Mouse (Mus musculus): Measurements from ENCODE around the gene Grik4. TPM values are rescaled to one million over a fixed set of nuclear protein-coding genes. Genes with fewer than 3 reads are reported as not detected.

Gene Grik4
- polyA plus RNA-seq, 1 experiment: 0.16 TPM

DNA sequence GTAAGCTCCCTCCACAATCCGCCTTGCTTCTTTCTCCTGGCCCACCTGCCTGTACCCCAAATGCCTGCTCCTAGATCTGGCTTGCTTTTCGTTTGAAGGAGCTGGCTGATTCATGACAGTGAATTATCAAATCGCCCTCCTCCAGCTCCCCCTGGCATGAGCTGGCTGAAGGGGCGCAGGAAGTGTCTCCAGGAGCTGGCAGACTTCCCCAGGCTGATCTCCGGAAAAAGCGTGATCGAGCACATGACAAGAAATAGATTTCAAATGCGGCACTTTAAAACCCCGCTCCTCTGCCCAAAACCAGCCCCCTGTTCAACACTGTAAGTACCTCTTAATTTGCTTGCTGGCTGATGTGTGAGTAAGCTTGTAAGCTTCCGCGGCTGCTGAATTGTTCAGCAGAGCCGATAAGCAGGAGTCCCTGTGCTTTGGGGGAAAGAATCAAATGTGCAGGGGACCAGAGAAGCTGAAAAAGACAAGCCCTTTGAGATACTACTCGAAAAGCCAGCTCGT is 331.8 kb downstream of the Grik4 start:
- H3K27me3 ChIP-seq (ENCODE audit: control insufficient read depth, insufficient read depth, low read length): no peaks in the 10 kb centered on the region

DNA sequence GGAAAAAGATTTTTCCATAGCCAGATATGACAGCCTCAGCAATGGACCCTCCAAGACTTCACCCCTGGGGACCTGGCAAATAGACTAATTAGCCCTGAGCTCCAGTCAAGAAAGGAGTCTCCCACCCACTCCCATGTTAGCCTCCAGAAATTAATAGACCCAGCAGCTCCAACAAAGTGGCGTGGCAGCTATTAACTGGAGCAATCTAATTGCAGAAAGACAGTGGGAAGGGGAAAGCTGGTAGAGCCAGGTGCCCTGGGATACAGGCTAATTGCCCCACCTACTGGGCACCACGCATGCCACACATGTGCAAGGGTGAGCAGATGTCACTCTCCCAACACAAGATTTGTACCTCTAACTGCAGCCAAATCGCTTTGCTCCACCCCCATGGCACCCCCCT is 342.8 kb downstream of the Grik4 start:
- Histone ChIP-seq H3K4me1 (replicated peaks; ENCODE audit: control insufficient read depth, insufficient read depth, low read length) (no peaks in the 10 kb centered on the region), H3K27ac (ENCODE audit: control insufficient read depth, insufficient read depth, low read length) (no peak overlapping the region), H3K36me3 (ENCODE audit: control insufficient read depth, insufficient read depth, low read length) (no peaks in the 10 kb centered on the region), H3K27me3 (ENCODE audit: control insufficient read depth, insufficient read depth, low read length) (no peaks in the 10 kb centered on the region), H3K4me3 (ENCODE audit: control insufficient read depth, insufficient read depth, low read length) (no peak overlapping the region)
- 54% methylated on average over 3 of the region's 3 CpGs for WGBS
- no peak for DNase-seq
- TF ChIP-seq POLR2A (IDR thresholded peaks at IDR 0.05; ENCODE audit: control insufficient read depth, extremely low read depth, insufficient read depth, low read length, poor library complexity) (no peak), CTCF (IDR thresholded peaks at IDR 0.05; ENCODE audit: borderline replicate concordance, control insufficient read depth, extremely low read depth, insufficient read depth, low read length, poor library complexity) (0 out of 2 replicates have a peak, but pooled peaks have one; percentile 12)

More for the DNA sequence above, 331.8 kb downstream of the Grik4 start:
- no peak overlapping the region for H3K4me3 ChIP-seq (ENCODE audit: control insufficient read depth, insufficient read depth, low read length)
- DNase-seq: no peak
- no peak overlapping the region for H3K27ac ChIP-seq (ENCODE audit: control insufficient read depth, insufficient read depth, low read length)
- 0 out of 2 replicates have a peak, but pooled peaks cover 9% of the 10 kb centered on the region for H3K4me1 ChIP-seq (replicated peaks; ENCODE audit: control insufficient read depth, insufficient read depth, low read length)
- WGBS: 62% methylated on average over 14 of the region's 14 CpGs
- TF ChIP-seq CTCF (IDR thresholded peaks at IDR 0.05; ENCODE audit: borderline replicate concordance, control insufficient read depth, extremely low read depth, insufficient read depth, low read length, poor library complexity) (no peak), POLR2A (IDR thresholded peaks at IDR 0.05; ENCODE audit: control insufficient read depth, extremely low read depth, insufficient read depth, low read length, poor library complexity) (no peak)
- H3K36me3 ChIP-seq (ENCODE audit: control insufficient read depth, insufficient read depth, low read length): no peaks in the 10 kb centered on the region

DNA sequence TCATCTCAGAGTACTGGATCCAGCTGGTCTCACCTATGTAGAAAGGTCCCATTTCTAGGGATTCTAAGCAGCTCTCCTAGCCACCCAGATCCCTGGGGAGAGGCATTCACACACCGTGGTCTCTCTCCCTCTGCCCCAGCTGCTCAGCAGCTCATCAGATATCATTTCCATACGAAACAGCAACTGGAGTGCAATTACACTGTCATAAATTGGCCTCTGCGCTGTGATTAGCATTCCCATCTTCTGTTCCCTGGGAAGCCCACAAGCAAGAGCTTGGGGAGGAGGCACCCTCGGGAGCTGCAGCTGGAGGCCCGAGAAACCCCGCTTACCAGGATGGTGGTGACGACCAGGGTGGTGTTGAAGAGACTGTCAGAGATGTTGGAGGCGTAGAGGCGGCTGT is 346.8 kb downstream of the Grik4 start:
- H3K4me1 ChIP-seq (replicated peaks; ENCODE audit: control insufficient read depth, insufficient read depth, low read length): no peaks in the 10 kb centered on the region
- H3K4me3 ChIP-seq (ENCODE audit: control insufficient read depth, insufficient read depth, low read length): no peak overlapping the region
- no peak for DNase-seq
- TF ChIP-seq POLR2A (IDR thresholded peaks at IDR 0.05; ENCODE audit: control insufficient read depth, extremely low read depth, insufficient read depth, low read length, poor library complexity) (no peak), CTCF (IDR thresholded peaks at IDR 0.05; ENCODE audit: borderline replicate concordance, control insufficient read depth, extremely low read depth, insufficient read depth, low read length, poor library complexity) (no peak)
- H3K27me3 ChIP-seq (ENCODE audit: control insufficient read depth, insufficient read depth, low read length): no peaks in the 10 kb centered on the region
- no peaks in the 10 kb centered on the region for H3K36me3 ChIP-seq (ENCODE audit: control insufficient read depth, insufficient read depth, low read length)
- H3K27ac ChIP-seq (ENCODE audit: control insufficient read depth, insufficient read depth, low read length): no peak overlapping the region
- WGBS: 85% methylated on average over 9 of the region's 9 CpGs

DNA sequence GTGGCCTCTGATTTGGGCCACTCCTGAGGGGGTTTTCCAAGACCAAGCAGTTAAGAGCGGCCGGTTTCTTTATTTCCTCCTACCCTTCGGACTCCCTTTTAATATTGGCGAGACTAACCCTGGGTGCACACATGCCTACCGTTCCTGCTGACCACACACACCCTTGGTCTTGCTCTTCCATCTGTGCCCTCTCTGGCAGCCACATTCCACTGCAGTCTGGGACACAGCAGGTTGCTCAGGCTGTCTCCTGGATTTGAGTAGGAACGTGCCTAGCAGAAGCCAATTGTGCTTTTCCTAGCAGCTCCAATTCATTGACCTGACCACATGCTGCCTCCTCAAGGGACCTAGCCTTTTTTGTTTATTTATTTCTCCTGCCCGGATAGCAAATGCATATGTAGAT is 365.8 kb downstream of the Grik4 start:
- TF ChIP-seq POLR2A (IDR thresholded peaks at IDR 0.05; ENCODE audit: control insufficient read depth, extremely low read depth, insufficient read depth, low read length, poor library complexity): no peak
- no peak for TF ChIP-seq CTCF (IDR thresholded peaks at IDR 0.05; ENCODE audit: borderline replicate concordance, control insufficient read depth, extremely low read depth, insufficient read depth, low read length, poor library complexity)
- DNase-seq: no peak
- H3K27ac ChIP-seq (ENCODE audit: control insufficient read depth, insufficient read depth, low read length): no peak overlapping the region
- no peak overlapping the region for H3K4me3 ChIP-seq (ENCODE audit: control insufficient read depth, insufficient read depth, low read length)
- H3K4me1 ChIP-seq (replicated peaks; ENCODE audit: control insufficient read depth, insufficient read depth, low read length): no peaks in the 10 kb centered on the region
- no peaks in the 10 kb centered on the region for H3K27me3 ChIP-seq (ENCODE audit: control insufficient read depth, insufficient read depth, low read length)
- H3K36me3 ChIP-seq (ENCODE audit: control insufficient read depth, insufficient read depth, low read length): no peaks in the 10 kb centered on the region
- 81% methylated on average over 7 of the region's 7 CpGs for WGBS

DNA sequence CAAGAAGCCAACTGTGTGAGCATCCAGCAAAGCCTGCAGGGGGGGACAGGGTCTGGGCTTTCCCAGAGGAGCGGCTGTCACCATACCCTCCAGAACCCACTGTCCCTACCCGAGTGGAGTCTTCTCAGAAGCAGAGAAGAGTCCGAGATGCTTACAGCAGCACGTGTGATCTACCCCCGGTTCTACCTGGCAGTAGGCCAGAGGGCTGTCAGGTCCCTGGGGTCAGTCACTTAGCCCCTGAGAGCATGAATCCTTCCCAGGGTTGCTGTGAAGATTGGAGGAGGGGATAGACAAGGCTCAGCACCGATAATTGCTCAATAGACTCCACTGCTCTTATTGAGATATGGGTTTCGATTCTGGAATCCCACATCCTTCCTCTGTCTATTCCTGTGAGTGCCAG is 366.2 kb downstream of the Grik4 start:
- H3K4me3 ChIP-seq (ENCODE audit: control insufficient read depth, insufficient read depth, low read length): no peak overlapping the region
- no peak for DNase-seq
- no peaks in the 10 kb centered on the region for H3K36me3 ChIP-seq (ENCODE audit: control insufficient read depth, insufficient read depth, low read length)
- WGBS: 86% methylated on average over 7 of the region's 7 CpGs
- no peak overlapping the region for H3K27ac ChIP-seq (ENCODE audit: control insufficient read depth, insufficient read depth, low read length)
- no peaks in the 10 kb centered on the region for H3K4me1 ChIP-seq (replicated peaks; ENCODE audit: control insufficient read depth, insufficient read depth, low read length)
- TF ChIP-seq CTCF (IDR thresholded peaks at IDR 0.05; ENCODE audit: borderline replicate concordance, control insufficient read depth, extremely low read depth, insufficient read depth, low read length, poor library complexity) (no peak), POLR2A (IDR thresholded peaks at IDR 0.05; ENCODE audit: control insufficient read depth, extremely low read depth, insufficient read depth, low read length, poor library complexity) (no peak)
- H3K27me3 ChIP-seq (ENCODE audit: control insufficient read depth, insufficient read depth, low read length): no peaks in the 10 kb centered on the region

- no peaks in the 10 kb centered on the region for H3K27me3 ChIP-seq (ENCODE audit: control insufficient read depth, insufficient read depth, low read length)
- DNase-seq: no peak
- no peak for TF ChIP-seq CTCF (IDR thresholded peaks at IDR 0.05; ENCODE audit: borderline replicate concordance, control insufficient read depth, extremely low read depth, insufficient read depth, low read length, poor library complexity)
- TF ChIP-seq POLR2A (IDR thresholded peaks at IDR 0.05; ENCODE audit: control insufficient read depth, extremely low read depth, insufficient read depth, low read length, poor library complexity): no peak
- H3K4me3 ChIP-seq (ENCODE audit: control insufficient read depth, insufficient read depth, low read length): no peak overlapping the region
- 57% methylated on average over 14 of the region's 14 CpGs for WGBS
- no peaks in the 10 kb centered on the region for H3K36me3 ChIP-seq (ENCODE audit: control insufficient read depth, insufficient read depth, low read length)
- H3K4me1 ChIP-seq (replicated peaks; ENCODE audit: control insufficient read depth, insufficient read depth, low read length): no peaks in the 10 kb centered on the region
- H3K27ac ChIP-seq (ENCODE audit: control insufficient read depth, insufficient read depth, low read length): no peak overlapping the region
These were observed 370.5 kb downstream of the Grik4 start for GRCm38 (mm10) chr9:42573616-42574350.

Data from thymus, adult 2 months (tissue).